8 mouse cellular contexts compared by ENCODE assay signal in the genomic region with DNA sequence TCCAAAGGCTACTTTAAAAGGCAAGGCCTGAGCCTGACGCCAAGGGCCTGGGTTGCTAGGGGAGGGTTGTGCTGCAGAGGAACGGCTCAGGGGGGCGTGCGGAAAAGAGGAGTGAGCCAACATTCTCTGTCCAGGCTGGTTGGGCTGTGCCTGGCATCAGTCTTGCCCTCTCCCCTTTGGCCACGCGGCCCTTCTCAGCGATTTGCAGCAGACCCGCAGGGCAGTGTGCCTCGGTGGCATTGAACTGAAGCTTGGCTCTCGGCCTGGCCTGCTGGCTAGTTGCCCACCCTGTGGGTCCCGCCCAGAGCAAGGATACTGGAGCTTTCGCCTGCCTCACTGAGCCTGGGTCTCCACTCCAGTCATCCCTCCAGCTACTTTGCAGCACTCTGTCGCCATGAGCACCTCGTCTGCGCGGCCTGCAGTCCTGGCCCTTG. TPM values are rescaled to one million over a fixed set of nuclear protein-coding genes. Genes with fewer than 3 reads are reported as not detected.
DNase-seq lines count a peak whose midpoint lies in the region; TF ChIP-seq lines count a peak whose summit lies in the region.
"Had no signal": no experiment of that assay in that cellular context is flagged by ENCODE, and none has a peak within 500 bp of the region (broad histone marks: within the 10 kb centered on the region; RNA-seq: fewer than 3 reads in every experiment).

A gene (plus strand): TSS at position 112 of the 434 bp plus-strand sequence.

- H3K27ac ChIP-seq in kidney, adult 2 months (ENCODE audit: insufficient read depth, low read depth, low read length), result no peak within 1 kb of the TSS
- H3K27ac ChIP-seq in limb, embryonic 10.5 days, result 0 out of 2 replicates have a peak within 1 kb of the TSS, but pooled peaks have one; percentile 34

- WGBS in kidney, adult 2 months, result 44% methylated on average over 16 of the region's 16 CpGs
- 65% methylated on average over 16 of the region's 16 CpGs for WGBS in limb, embryonic 10.5 days

- no peak for TF ChIP-seq CTCF in kidney, adult 2 months (conservative IDR thresholded peaks at IDR 0.05; ENCODE audit: insufficient read depth, insufficient read length, low read depth, low read length)

- no peak within 1 kb of the TSS for H3K4me3 ChIP-seq in kidney, adult 2 months (ENCODE audit: insufficient read depth, low read depth, low read length)
- no peak within 1 kb of the TSS for H3K4me3 ChIP-seq in limb, embryonic 10.5 days
- H3K4me3 ChIP-seq: myocyte had no signal

- no peaks in the 10 kb centered on the region for H3K9me3 ChIP-seq in limb, embryonic 10.5 days (replicated peaks)

- intact Hi-C loops in gastrocnemius, postnatal 14 days (cut with DNase I; ENCODE audit: low total_unique reads), result no loop called here

- no peak for TF ChIP-seq POLR2A in kidney, adult 2 months (IDR thresholded peaks at IDR 0.05; ENCODE audit: low read depth, low read length)

- DNase-seq in adipocyte (ENCODE audit: low spot score), result peak; percentile 21
- peak; percentile 44 for DNase-seq in cerebellum, adult 11-12 months
- DNase-seq in gastrocnemius, postnatal 14 days, result peak; percentile 74
- DNase-seq in kidney, adult 2 months, result peak; percentile 50
- no peak for DNase-seq in limb, embryonic 10.5 days (ENCODE audit: low spot score)
- DNase-seq in right cerebral cortex, postnatal 10 days (ENCODE audit: low spot score in 2 of 2), result peak; percentile 88 to 90
- DNase-seq in c-Kit-positive CD71-positive TER-119-positive erythroid progenitor cells, embryonic 14.5 days (ENCODE audit: low spot score), result no peak

- H3K27me3 ChIP-seq in kidney, adult 2 months (replicated peaks; ENCODE audit: control insufficient read depth, insufficient read depth, low read length), result no peaks in the 10 kb centered on the region
- H3K27me3 ChIP-seq in limb, embryonic 10.5 days (ENCODE audit: low read depth, poor library complexity, severe bottlenecking), result no peaks in the 10 kb centered on the region

- peaks cover 6% of the 10 kb centered on the region; the same call in 1 of the 2 replicates for H3K4me1 ChIP-seq in kidney, adult 2 months (ENCODE audit: control insufficient read depth, insufficient read depth, low read length)
- peaks cover 4% of the 10 kb centered on the region for H3K4me1 ChIP-seq in limb, embryonic 10.5 days

- H3K36me3 ChIP-seq in kidney, adult 2 months (ENCODE audit: control insufficient read depth, insufficient read depth, low read length), result no peaks in the 10 kb centered on the region
- no peaks in the 10 kb centered on the region for H3K36me3 ChIP-seq in limb, embryonic 10.5 days

RNA-seq across cellular contexts. Expression of the gene that starts here (rescaled TPM):
- total RNA-seq in gastrocnemius, postnatal 14 days (2021), result 10 to 100 TPM; 26.6 to 28.5 TPM
- polyA plus RNA-seq in kidney, adult 2 months (2012; rRNA removed), result 1.2 and 1.5 TPM in 2 replicates
- polyA plus RNA-seq in limb, embryonic 10.5 days (2016; fragmentation: Nextera tagmentation; extraction: Ambion mirVana), result not detected in 2 replicates

Comparison
In these comparisons a context has a peak if more than half of its experiments do, and no peak if none do; other contexts are left out.
1. DNase-seq: peak in adipocyte (single experiment), cerebellum, adult 11-12 months (single experiment), gastrocnemius, postnatal 14 days (single experiment), kidney, adult 2 months (single experiment) and right cerebral cortex, postnatal 10 days (2 of 2); none in limb, embryonic 10.5 days (single experiment) and c-Kit-positive CD71-positive TER-119-positive erythroid progenitor cells, embryonic 14.5 days (single experiment).